Mouse (Mus musculus): ENCODE data around the gene Uvrag. TPM values are rescaled to one million over a fixed set of nuclear protein-coding genes. Genes with fewer than 3 reads are reported as not detected.
A peak's percentile ranks its signal among the peaks of the same experiment; 100 is the strongest.

Gene Uvrag
- polyA plus RNA-seq, 1 experiment from 2014 or later, result 25.8 TPM

- no peak overlapping the region for H3K4me3 ChIP-seq (ENCODE audit: low read depth, low read length)
- no peaks in the 10 kb centered on the region for H3K9me3 ChIP-seq (ENCODE audit: control insufficient read depth, low read length)
- WGBS, result 67% methylated on average over 9 of the region's 9 CpGs
- H3K4me2 ChIP-seq (ENCODE audit: low read length), result no peak overlapping the region
- no peaks in the 10 kb centered on the region for H3K36me3 ChIP-seq (ENCODE audit: control insufficient read depth, insufficient read depth, low read length)
- no peak for DNase-seq (ENCODE audit: low spot score)
- ATAC-seq (replicated peaks; ENCODE audit: low FRiP score, low TSS enrichment, low read depth), result no peak
- no peak overlapping the region for H3K27ac ChIP-seq (ENCODE audit: low read depth)
- no peaks in the 10 kb centered on the region for H3K27me3 ChIP-seq (replicated peaks; ENCODE audit: control insufficient read depth, insufficient read depth, low read length)
- no peak overlapping the region for H3K9ac ChIP-seq (ENCODE audit: low read length)
- peaks cover 3% of the 10 kb centered on the region; the same call in 1 of the 2 replicates for H3K4me1 ChIP-seq (replicated peaks; ENCODE audit: control insufficient read depth, insufficient read depth, low read length)
Observed at GRCm38 (mm10) chr7:99169717-99170403, 28.9 kb upstream of the Uvrag start.

GRCm38 (mm10) chr7:99168756-99169155, 27.8 kb upstream of the Uvrag start:
- Histone ChIP-seq H3K27me3 (replicated peaks; ENCODE audit: control insufficient read depth, insufficient read depth, low read length) (no peaks in the 10 kb centered on the region), H3K4me2 (ENCODE audit: low read length) (no peak overlapping the region), H3K27ac (ENCODE audit: low read depth) (peak overlapping the region; percentile 62), H3K4me1 (replicated peaks; ENCODE audit: control insufficient read depth, insufficient read depth, low read length) (peaks cover 3% of the 10 kb centered on the region; the same call in 1 of the 2 replicates), H3K36me3 (ENCODE audit: control insufficient read depth, insufficient read depth, low read length) (no peaks in the 10 kb centered on the region), H3K9me3 (ENCODE audit: control insufficient read depth, low read length) (no peaks in the 10 kb centered on the region), H3K4me3 (ENCODE audit: low read depth, low read length) (no peak overlapping the region), H3K9ac (ENCODE audit: low read length) (no peak overlapping the region)
- no peak for DNase-seq (ENCODE audit: low spot score)
- 71% methylated on average over 6 of the region's 6 CpGs for WGBS
- no peak for ATAC-seq (replicated peaks; ENCODE audit: low FRiP score, low TSS enrichment, low read depth)

- H3K9me3 ChIP-seq (ENCODE audit: control insufficient read depth, low read length), result no peaks in the 10 kb centered on the region
- 41% methylated on average over 5 of the region's 5 CpGs for WGBS
- no peak overlapping the region for H3K9ac ChIP-seq (ENCODE audit: low read length)
- peaks cover 3% of the 10 kb centered on the region; the same call in 1 of the 2 replicates for H3K4me1 ChIP-seq (replicated peaks; ENCODE audit: control insufficient read depth, insufficient read depth, low read length)
- H3K4me2 ChIP-seq (ENCODE audit: low read length), result no peak overlapping the region
- no peaks in the 10 kb centered on the region for H3K27me3 ChIP-seq (replicated peaks; ENCODE audit: control insufficient read depth, insufficient read depth, low read length)
- peak overlapping the region; percentile 73 for H3K27ac ChIP-seq (ENCODE audit: low read depth)
- no peak overlapping the region for H3K4me3 ChIP-seq (ENCODE audit: low read depth, low read length)
- peak; percentile 64 for DNase-seq (ENCODE audit: low spot score)
- H3K36me3 ChIP-seq (ENCODE audit: control insufficient read depth, insufficient read depth, low read length), result no peaks in the 10 kb centered on the region
- peak; percentile 91 for ATAC-seq (replicated peaks; ENCODE audit: low FRiP score, low TSS enrichment, low read depth)
Observed at GRCm38 (mm10) chr7:99167939-99168338, 27.0 kb upstream of the Uvrag start.

- DNase-seq (ENCODE audit: low spot score) (no peak), ATAC-seq (replicated peaks; ENCODE audit: low FRiP score, low TSS enrichment, low read depth) (no peak)
- no peaks in the 10 kb centered on the region for H3K9me3 ChIP-seq (ENCODE audit: control insufficient read depth, low read length)
- H3K4me2 ChIP-seq (ENCODE audit: low read length), result no peak overlapping the region
- no peak overlapping the region for H3K9ac ChIP-seq (ENCODE audit: low read length)
- no peak overlapping the region for H3K27ac ChIP-seq (ENCODE audit: low read depth)
- no peaks in the 10 kb centered on the region for H3K36me3 ChIP-seq (ENCODE audit: control insufficient read depth, insufficient read depth, low read length)
- WGBS, result 77% methylated on average over 8 of the region's 8 CpGs
- H3K4me3 ChIP-seq (ENCODE audit: low read depth, low read length), result no peak overlapping the region
- H3K27me3 ChIP-seq (replicated peaks; ENCODE audit: control insufficient read depth, insufficient read depth, low read length), result no peaks in the 10 kb centered on the region
- H3K4me1 ChIP-seq (replicated peaks; ENCODE audit: control insufficient read depth, insufficient read depth, low read length), result no peaks in the 10 kb centered on the region
Observed at GRCm38 (mm10) chr7:99166159-99166558, 25.2 kb upstream of the Uvrag start.

GRCm38 (mm10) chr7:99164873-99165410, 24.0 kb upstream of the Uvrag start:
- Histone ChIP-seq H3K4me1 (replicated peaks; ENCODE audit: control insufficient read depth, insufficient read depth, low read length) (no peaks in the 10 kb centered on the region), H3K9me3 (ENCODE audit: control insufficient read depth, low read length) (no peaks in the 10 kb centered on the region), H3K9ac (ENCODE audit: low read length) (no peak overlapping the region), H3K4me2 (ENCODE audit: low read length) (no peak overlapping the region), H3K27me3 (replicated peaks; ENCODE audit: control insufficient read depth, insufficient read depth, low read length) (no peaks in the 10 kb centered on the region), H3K4me3 (ENCODE audit: low read depth, low read length) (no peak overlapping the region), H3K27ac (ENCODE audit: low read depth) (peak overlapping the region; percentile 30; the same call in 1 of the 2 replicates), H3K36me3 (ENCODE audit: control insufficient read depth, insufficient read depth, low read length) (no peaks in the 10 kb centered on the region)
- DNase-seq (ENCODE audit: low spot score) (no peak), ATAC-seq (replicated peaks; ENCODE audit: low FRiP score, low TSS enrichment, low read depth) (no peak)
- 52% methylated on average over 7 of the region's 7 CpGs for WGBS

- no peak overlapping the region for H3K9ac ChIP-seq (ENCODE audit: low read length)
- H3K4me1 ChIP-seq (replicated peaks; ENCODE audit: control insufficient read depth, insufficient read depth, low read length), result no peaks in the 10 kb centered on the region
- no peaks in the 10 kb centered on the region for H3K36me3 ChIP-seq (ENCODE audit: control insufficient read depth, insufficient read depth, low read length)
- H3K9me3 ChIP-seq (ENCODE audit: control insufficient read depth, low read length), result no peaks in the 10 kb centered on the region
- H3K4me2 ChIP-seq (ENCODE audit: low read length), result no peak overlapping the region
- H3K27ac ChIP-seq (ENCODE audit: low read depth), result no peak overlapping the region
- ATAC-seq (replicated peaks; ENCODE audit: low FRiP score, low TSS enrichment, low read depth) (no peak), DNase-seq (ENCODE audit: low spot score) (no peak)
- WGBS, result 93% methylated on average over 7 of the region's 7 CpGs
- H3K27me3 ChIP-seq (replicated peaks; ENCODE audit: control insufficient read depth, insufficient read depth, low read length), result no peaks in the 10 kb centered on the region
- H3K4me3 ChIP-seq (ENCODE audit: low read depth, low read length), result no peak overlapping the region
Observed at GRCm38 (mm10) chr7:99162462-99162861, 21.5 kb upstream of the Uvrag start.

- Histone ChIP-seq H3K9ac (ENCODE audit: low read length) (no peak overlapping the region), H3K27ac (ENCODE audit: low read depth) (no peak overlapping the region), H3K27me3 (replicated peaks; ENCODE audit: control insufficient read depth, insufficient read depth, low read length) (no peaks in the 10 kb centered on the region), H3K9me3 (ENCODE audit: control insufficient read depth, low read length) (no peaks in the 10 kb centered on the region), H3K4me1 (replicated peaks; ENCODE audit: control insufficient read depth, insufficient read depth, low read length) (no peaks in the 10 kb centered on the region), H3K4me2 (ENCODE audit: low read length) (no peak overlapping the region), H3K36me3 (ENCODE audit: control insufficient read depth, insufficient read depth, low read length) (no peaks in the 10 kb centered on the region), H3K4me3 (ENCODE audit: low read depth, low read length) (no peak overlapping the region)
- DNase-seq (ENCODE audit: low spot score) (no peak), ATAC-seq (replicated peaks; ENCODE audit: low FRiP score, low TSS enrichment, low read depth) (no peak)
- WGBS, result 77% methylated on average over 11 of the region's 11 CpGs
Observed at GRCm38 (mm10) chr7:99161961-99162360, 21.0 kb upstream of the Uvrag start.

- no peak overlapping the region for H3K9ac ChIP-seq (ENCODE audit: low read length)
- 31% methylated on average over 4 of the region's 4 CpGs for WGBS
- no peaks in the 10 kb centered on the region for H3K9me3 ChIP-seq (ENCODE audit: control insufficient read depth, low read length)
- no peaks in the 10 kb centered on the region for H3K36me3 ChIP-seq (ENCODE audit: control insufficient read depth, insufficient read depth, low read length)
- H3K4me1 ChIP-seq (replicated peaks; ENCODE audit: control insufficient read depth, insufficient read depth, low read length), result no peaks in the 10 kb centered on the region; the same call in 1 of the 2 replicates
- no peaks in the 10 kb centered on the region for H3K27me3 ChIP-seq (replicated peaks; ENCODE audit: control insufficient read depth, insufficient read depth, low read length)
- no peak overlapping the region for H3K4me3 ChIP-seq (ENCODE audit: low read depth, low read length)
- ATAC-seq (replicated peaks; ENCODE audit: low FRiP score, low TSS enrichment, low read depth), result peak; percentile 56
- no peak overlapping the region for H3K27ac ChIP-seq (ENCODE audit: low read depth)
- H3K4me2 ChIP-seq (ENCODE audit: low read length), result no peak overlapping the region
- no peak for DNase-seq (ENCODE audit: low spot score)
Observed at GRCm38 (mm10) chr7:99161529-99161928, 20.6 kb upstream of the Uvrag start.

- 0 out of 2 replicates have a peak, but pooled peaks have one; percentile 1 for ATAC-seq (replicated peaks; ENCODE audit: low FRiP score, low TSS enrichment, low read depth)
- Histone ChIP-seq H3K9me3 (ENCODE audit: control insufficient read depth, low read length) (no peaks in the 10 kb centered on the region), H3K36me3 (ENCODE audit: control insufficient read depth, insufficient read depth, low read length) (no peaks in the 10 kb centered on the region), H3K9ac (ENCODE audit: low read length) (no peak overlapping the region), H3K4me1 (replicated peaks; ENCODE audit: control insufficient read depth, insufficient read depth, low read length) (peaks cover 3% of the 10 kb centered on the region), H3K4me2 (ENCODE audit: low read length) (no peak overlapping the region), H3K4me3 (ENCODE audit: low read depth, low read length) (no peak overlapping the region), H3K27ac (ENCODE audit: low read depth) (no peak overlapping the region), H3K27me3 (replicated peaks; ENCODE audit: control insufficient read depth, insufficient read depth, low read length) (no peaks in the 10 kb centered on the region)
- no peak for DNase-seq (ENCODE audit: low spot score)
- 72% methylated on average over 7 of the region's 7 CpGs for WGBS
Observed at GRCm38 (mm10) chr7:99160995-99161394, 20.1 kb upstream of the Uvrag start.

All from intestine, embryonic 14.5 days (tissue).